In genomic region chr11:79530333-79530761, GRCm38 (mm10) we compare ENCODE assay signal across 8 mouse cellular contexts. TPM values are rescaled to one million over a fixed set of nuclear protein-coding genes. Genes with fewer than 3 reads are reported as not detected.
A peak's percentile ranks its signal among the peaks of the same experiment; 100 is the strongest.
DNase-seq lines count a peak whose midpoint lies in the region; ATAC-seq lines count a peak whose summit lies in the region.

Gene Evi2 (minus strand): TSS chr11:79530589.
Gene Evi2a (minus strand): TSS chr11:79530609.

- peak; percentile 57 for DNase-seq in layer of hippocampus, adult 11-12 months (ENCODE audit: low spot score)
- DNase-seq in layer of hippocampus, postnatal 14 days (ENCODE audit: low spot score in 2 of 2), result no peak
- DNase-seq in liver, result peak; percentile 14
- no peak for DNase-seq in midbrain, embryonic 10.5 days (ENCODE audit: low spot score)
- DNase-seq in ovary, postnatal 36 days (ENCODE audit: low spot score), result no peak
- no peak for DNase-seq in adipocyte (ENCODE audit: low spot score)

- peak; percentile 39 for ATAC-seq in neutrophil, adult 5-6 weeks (ENCODE audit: extremely low read depth, insufficient number of reproducible peaks, low FRiP score, poor library complexity, severe bottlenecking)

- H3K36me3 ChIP-seq in midbrain, embryonic 10.5 days, result peaks cover 34% of the 10 kb centered on the region

- peak within 1 kb of the TSS; percentile 48 for H3K4me3 ChIP-seq in brown adipose tissue, adult 24 weeks (ENCODE audit: insufficient read depth, low read depth, low read length)
- H3K4me3 ChIP-seq in midbrain, embryonic 10.5 days, result no peak within 1 kb of the TSS

- H3K4me1 ChIP-seq in brown adipose tissue, adult 24 weeks (ENCODE audit: control insufficient read depth, insufficient read depth, insufficient read length, low read length), result peaks cover 8% of the 10 kb centered on the region
- H3K4me1 ChIP-seq in midbrain, embryonic 10.5 days, result peaks cover 16% of the 10 kb centered on the region

- H3K9me3 ChIP-seq in midbrain, embryonic 10.5 days (replicated peaks), result no peaks in the 10 kb centered on the region

- no peaks in the 10 kb centered on the region for H3K27me3 ChIP-seq in midbrain, embryonic 10.5 days (ENCODE audit: low read depth, poor library complexity, severe bottlenecking)

- H3K27ac ChIP-seq in brown adipose tissue, adult 24 weeks (replicated peaks; ENCODE audit: low read depth, low read length), result 0 out of 2 replicates have a peak within 1 kb of the TSS, but pooled peaks have one; percentile 49
- no peak within 1 kb of the TSS for H3K27ac ChIP-seq in midbrain, embryonic 10.5 days (replicated peaks)

- WGBS in midbrain, embryonic 10.5 days, result 90% methylated on average over 7 of the region's 7 CpGs

RNA-seq across cellular contexts. Expression of gene Evi2, which starts in this region (rescaled TPM):
- under 1 TPM in 1 of 2 experiments, not detected in 1; 0.14 TPM for total RNA-seq in layer of hippocampus, postnatal 14 days (2021)
- not detected in 2 replicates for polyA plus RNA-seq in brown adipose tissue, adult 24 weeks (2012; ENCODE audit: insufficient read depth, insufficient read length, missing spikeins)
- 26.2 and 27.8 TPM in 2 replicates for total RNA-seq in neutrophil, adult 5-6 weeks (2017)
- polyA plus RNA-seq in midbrain, embryonic 10.5 days (2016; fragmentation: Nextera tagmentation; extraction: Ambion mirVana), result 0.92 and 1.5 TPM in 2 replicates

RNA-seq across cellular contexts. Expression of gene Evi2a, which starts in this region (rescaled TPM):
- total RNA-seq in layer of hippocampus, postnatal 14 days (2021), result 1 to 10 TPM; 7.4 to 8.7 TPM
- 4.7 and 6.5 TPM in 2 replicates for polyA plus RNA-seq in brown adipose tissue, adult 24 weeks (2012; ENCODE audit: insufficient read depth, insufficient read length, missing spikeins)
- total RNA-seq in neutrophil, adult 5-6 weeks (2017), result 131 and 177 TPM in 2 replicates
- 1.7 and 2.7 TPM in 2 replicates for polyA plus RNA-seq in midbrain, embryonic 10.5 days (2016; fragmentation: Nextera tagmentation; extraction: Ambion mirVana)

Comparison
In these comparisons a context has a peak if more than half of its experiments do, and no peak if none do; other contexts are left out.
1. RNA of gene Evi2 (total RNA-seq): 26.2 to 27.8 TPM in neutrophil, adult 5-6 weeks; 0.14 TPM in layer of hippocampus, postnatal 14 days; every median in the first group is over 10 times any median in the second.
2. RNA of gene Evi2a (total RNA-seq): 131 to 177 TPM in neutrophil, adult 5-6 weeks; 7.4 to 8.7 TPM in layer of hippocampus, postnatal 14 days; every median in the first group is over 10 times any median in the second.
3. DNase-seq: peak in layer of hippocampus, adult 11-12 months (single experiment) and liver (single experiment); none in layer of hippocampus, postnatal 14 days (0 of 2), midbrain, embryonic 10.5 days (single experiment), ovary, postnatal 36 days (single experiment) and adipocyte (single experiment).